Comparison of ENCODE assay signal across 16 mouse cellular contexts in the genomic region with DNA sequence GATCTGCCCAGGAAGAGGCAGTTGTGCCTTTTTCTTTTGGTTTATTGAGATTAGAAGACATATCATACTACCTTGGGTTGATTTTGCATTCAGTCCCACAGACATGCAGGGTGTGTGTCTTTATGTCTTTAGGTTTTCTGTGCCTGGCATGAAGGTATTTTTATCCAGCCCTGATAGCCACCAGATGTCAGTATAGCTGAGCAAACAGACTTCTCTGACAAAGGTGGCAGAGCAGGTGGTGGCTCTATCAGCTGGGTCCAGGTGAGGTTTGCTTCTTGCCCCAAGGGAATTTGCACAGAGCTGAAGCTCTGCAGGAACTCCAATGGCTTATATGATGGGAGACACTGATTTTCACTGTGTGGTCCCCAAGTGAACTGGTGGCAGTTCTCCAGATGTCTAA.
A peak's percentile ranks its signal among the peaks of the same experiment; 100 is the strongest.
DNase-seq lines count a peak whose midpoint lies in the region; ATAC-seq and TF ChIP-seq lines count a peak whose summit lies in the region.
"Had no signal": no experiment of that assay in that cellular context is flagged by ENCODE, and none has a peak within 500 bp of the region (broad histone marks: within the 10 kb centered on the region; RNA-seq: fewer than 3 reads in every experiment).

No protein-coding gene starts in this region.

- no peaks in the 10 kb centered on the region for H3K27me3 ChIP-seq in forebrain, embryonic 14.5 days (replicated peaks; ENCODE audit: control insufficient read depth, insufficient read depth, low read length)
- H3K27me3 ChIP-seq in forebrain, embryonic 16.5 days (replicated peaks; ENCODE audit: control insufficient read depth, insufficient read depth, low read length), result no peaks in the 10 kb centered on the region
- no peaks in the 10 kb centered on the region for H3K27me3 ChIP-seq in midbrain, postnatal 0 days (ENCODE audit: insufficient read depth, low read length)
- no peaks in the 10 kb centered on the region for H3K27me3 ChIP-seq in midbrain, embryonic 15.5 days (replicated peaks)
- H3K27me3 ChIP-seq: hindbrain, embryonic 15.5 days had no signal

- TF ChIP-seq CTCF in midbrain, postnatal 0 days (IDR thresholded peaks at IDR 0.05), result peak; percentile 84

- peaks cover 3% of the 10 kb centered on the region; the same call in 1 of the 2 replicates for H3K4me1 ChIP-seq in forebrain, embryonic 14.5 days (ENCODE audit: control insufficient read depth, insufficient read depth, low read length)
- peaks cover 12% of the 10 kb centered on the region for H3K4me1 ChIP-seq in forebrain, embryonic 16.5 days (replicated peaks; ENCODE audit: control insufficient read depth, insufficient read depth, low read length)
- H3K4me1 ChIP-seq in midbrain, postnatal 0 days (ENCODE audit: insufficient read depth, low read length), result peaks cover 2% of the 10 kb centered on the region; the same call in 1 of the 2 replicates
- H3K4me1 ChIP-seq in midbrain, embryonic 15.5 days, result peaks cover 9% of the 10 kb centered on the region
- H3K4me1 ChIP-seq: heart, embryonic 10.5 days had no signal

- no peaks in the 10 kb centered on the region for H3K36me3 ChIP-seq in forebrain, embryonic 14.5 days (ENCODE audit: control insufficient read depth, insufficient read depth, low read length)
- no peaks in the 10 kb centered on the region for H3K36me3 ChIP-seq in forebrain, embryonic 16.5 days (ENCODE audit: control insufficient read depth, insufficient read depth)
- no peaks in the 10 kb centered on the region for H3K36me3 ChIP-seq in midbrain, postnatal 0 days (ENCODE audit: insufficient read depth, low read length)
- no peaks in the 10 kb centered on the region for H3K36me3 ChIP-seq in midbrain, embryonic 15.5 days (replicated peaks)
- H3K36me3 ChIP-seq: heart, embryonic 10.5 days; hindbrain, embryonic 15.5 days; neural tube, embryonic 13.5 days had no signal

- no peak overlapping the region for H3K4me3 ChIP-seq in forebrain, embryonic 14.5 days (ENCODE audit: low read depth, low read length)
- no peak overlapping the region for H3K4me3 ChIP-seq in forebrain, embryonic 16.5 days (replicated peaks; ENCODE audit: low read length)
- H3K4me3 ChIP-seq in midbrain, postnatal 0 days (ENCODE audit: low read depth, low read length), result no peak overlapping the region
- no peak overlapping the region for H3K4me3 ChIP-seq in midbrain, embryonic 15.5 days
- H3K4me3 ChIP-seq: heart, embryonic 10.5 days; hindbrain, embryonic 15.5 days; neural tube, embryonic 13.5 days had no signal

- no peak overlapping the region for H3K4me2 ChIP-seq in forebrain, embryonic 14.5 days (ENCODE audit: low read length)
- H3K4me2 ChIP-seq in forebrain, embryonic 16.5 days (ENCODE audit: low read length), result no peak overlapping the region
- H3K4me2 ChIP-seq in midbrain, postnatal 0 days (ENCODE audit: low read depth, low read length, poor library complexity, severe bottlenecking), result no peak overlapping the region
- no peak overlapping the region for H3K4me2 ChIP-seq in midbrain, embryonic 15.5 days
- H3K4me2 ChIP-seq: hindbrain, embryonic 15.5 days; neural tube, embryonic 13.5 days had no signal

- ATAC-seq in forebrain, embryonic 14.5 days, result no peak
- ATAC-seq in forebrain, embryonic 16.5 days, result no peak
- no peak for ATAC-seq in midbrain, postnatal 0 days (ENCODE audit: low FRiP score)
- no peak for ATAC-seq in midbrain, embryonic 15.5 days (replicated peaks)
- ATAC-seq: midbrain, embryonic 16.5 days had no signal

- no peaks in the 10 kb centered on the region for H3K9me3 ChIP-seq in forebrain, embryonic 14.5 days (replicated peaks; ENCODE audit: control insufficient read depth, low read length)
- no peaks in the 10 kb centered on the region for H3K9me3 ChIP-seq in forebrain, embryonic 16.5 days (ENCODE audit: control insufficient read depth, low read length)
- no peaks in the 10 kb centered on the region for H3K9me3 ChIP-seq in midbrain, postnatal 0 days (ENCODE audit: low read length)
- no peaks in the 10 kb centered on the region for H3K9me3 ChIP-seq in midbrain, embryonic 15.5 days
- H3K9me3 ChIP-seq: heart, embryonic 10.5 days; hindbrain, embryonic 15.5 days; neural tube, embryonic 13.5 days had no signal

- no peak overlapping the region for H3K9ac ChIP-seq in forebrain, embryonic 14.5 days (ENCODE audit: low read length)
- no peak overlapping the region for H3K9ac ChIP-seq in forebrain, embryonic 16.5 days (replicated peaks; ENCODE audit: low read depth, low read length)
- H3K9ac ChIP-seq in midbrain, postnatal 0 days (replicated peaks; ENCODE audit: low read length, poor library complexity, severe bottlenecking), result 0 out of 2 replicates have a peak overlapping the region, but pooled peaks have one; percentile 13
- no peak overlapping the region for H3K9ac ChIP-seq in midbrain, embryonic 15.5 days
- H3K9ac ChIP-seq: hindbrain, embryonic 15.5 days; neural tube, embryonic 13.5 days had no signal

- no peak overlapping the region for H3K27ac ChIP-seq in forebrain, embryonic 14.5 days (ENCODE audit: low read depth, low read length)
- H3K27ac ChIP-seq in forebrain, embryonic 16.5 days (ENCODE audit: low read length), result no peak overlapping the region
- H3K27ac ChIP-seq in midbrain, postnatal 0 days (ENCODE audit: low read depth, low read length), result no peak overlapping the region
- no peak overlapping the region for H3K27ac ChIP-seq in midbrain, embryonic 15.5 days
- H3K27ac ChIP-seq: heart, embryonic 10.5 days; hindbrain, embryonic 15.5 days; neural tube, embryonic 13.5 days had no signal

- peak; percentile 37 for DNase-seq in forebrain, embryonic 14.5 days (ENCODE audit: low spot score)
- DNase-seq in kidney, adult 9 months, result peak; percentile 7
- no peak for DNase-seq in kidney, postnatal 4 days
- peak; percentile 61 for DNase-seq in midbrain, postnatal 0 days (ENCODE audit: low spot score)
- DNase-seq in adipocyte (ENCODE audit: low spot score), result no peak
- no peak for DNase-seq in gastrocnemius, postnatal 4 days (ENCODE audit: low spot score in 2 of 2)
- DNase-seq: B cell, adult 2 months; kidney, postnatal 10 days; lung, postnatal 4 days; right cerebral cortex, adult 18-20 months had no signal

Comparison
In these comparisons a context has a peak if more than half of its experiments do, and no peak if none do; other contexts are left out.
1. DNase-seq: peak in forebrain, embryonic 14.5 days (single experiment), kidney, adult 9 months (single experiment) and midbrain, postnatal 0 days (single experiment); none in kidney, postnatal 4 days (0 of 2), adipocyte (single experiment) and gastrocnemius, postnatal 4 days (0 of 2).